Mouse (Mus musculus): ENCODE results near the gene Diexf. TPM values are rescaled to one million over a fixed set of nuclear protein-coding genes. Genes with fewer than 3 reads are reported as not detected.

The Diexf gene
- polyA plus RNA-seq, 1 experiment from 2014 or later = 7.3 TPM

- H3K4me2 ChIP-seq (ENCODE audit: low read depth, low read length) = no peak overlapping the region
- WGBS = 61% methylated on average over 4 of the region's 4 CpGs
- H3K27ac ChIP-seq (ENCODE audit: low read length) = no peak overlapping the region
- H3K9me3 ChIP-seq (replicated peaks; ENCODE audit: control insufficient read depth, low read length) = no peaks in the 10 kb centered on the region
- H3K36me3 ChIP-seq (ENCODE audit: control insufficient read depth, insufficient read depth) = no peaks in the 10 kb centered on the region
- no peak overlapping the region for H3K4me3 ChIP-seq (ENCODE audit: low read length)
- no peaks in the 10 kb centered on the region for H3K4me1 ChIP-seq (ENCODE audit: control insufficient read depth, insufficient read depth, low read length)
- H3K27me3 ChIP-seq (ENCODE audit: control insufficient read depth, insufficient read depth, low read length) = no peaks in the 10 kb centered on the region
- ATAC-seq (replicated peaks; ENCODE audit: extremely low read depth, insufficient read depth, low FRiP score) = no peak
- H3K9ac ChIP-seq (ENCODE audit: low read length) = no peak overlapping the region
Measured at GRCm38 (mm10) chr1:193145101-193145500, 15.0 kb upstream of the Diexf start.

- no peaks in the 10 kb centered on the region for H3K9me3 ChIP-seq (replicated peaks; ENCODE audit: control insufficient read depth, low read length)
- H3K4me1 ChIP-seq (ENCODE audit: control insufficient read depth, insufficient read depth, low read length) = no peaks in the 10 kb centered on the region
- no peak for ATAC-seq (replicated peaks; ENCODE audit: extremely low read depth, insufficient read depth, low FRiP score)
- no peak overlapping the region for H3K4me2 ChIP-seq (ENCODE audit: low read depth, low read length)
- no peaks in the 10 kb centered on the region for H3K27me3 ChIP-seq (ENCODE audit: control insufficient read depth, insufficient read depth, low read length)
- 80% methylated on average over 6 of the region's 6 CpGs for WGBS
- no peaks in the 10 kb centered on the region for H3K36me3 ChIP-seq (ENCODE audit: control insufficient read depth, insufficient read depth)
- H3K9ac ChIP-seq (ENCODE audit: low read length) = no peak overlapping the region
- H3K4me3 ChIP-seq (ENCODE audit: low read length) = no peak overlapping the region
- H3K27ac ChIP-seq (ENCODE audit: low read length) = no peak overlapping the region
Measured at GRCm38 (mm10) chr1:193144516-193144915, 14.4 kb upstream of the Diexf start.

DNA sequence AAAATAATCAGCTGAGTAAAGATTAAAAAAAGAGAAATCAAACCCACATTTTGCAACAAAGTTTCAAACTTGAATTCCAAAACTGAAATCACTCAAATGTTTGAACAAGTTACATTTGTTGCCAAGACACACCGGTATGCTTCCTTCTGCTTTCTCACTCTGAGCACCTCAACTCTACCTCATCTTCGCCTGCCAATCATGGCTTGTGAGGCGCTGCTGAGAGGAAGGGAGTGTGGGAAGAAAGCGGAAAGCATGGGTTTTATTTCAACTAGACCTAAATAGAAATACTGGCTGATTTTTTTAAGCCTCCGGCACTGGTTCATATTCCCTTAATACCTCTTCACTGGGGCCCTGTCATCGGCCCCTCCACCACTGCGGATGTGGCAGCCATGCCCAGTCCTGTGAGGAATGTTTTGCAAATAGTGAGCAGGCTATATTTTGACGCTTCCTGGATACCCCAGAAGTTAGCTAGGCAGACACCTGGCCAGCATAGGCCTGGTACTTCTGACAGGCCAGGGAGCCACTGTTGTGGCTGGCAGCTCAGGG is 12.5 kb upstream of the Diexf start:
- H3K27ac ChIP-seq (ENCODE audit: low read length) = no peak overlapping the region
- H3K4me1 ChIP-seq (ENCODE audit: control insufficient read depth, insufficient read depth, low read length) = no peaks in the 10 kb centered on the region
- no peak overlapping the region for H3K4me2 ChIP-seq (ENCODE audit: low read depth, low read length)
- H3K9ac ChIP-seq (ENCODE audit: low read length) = no peak overlapping the region
- no peaks in the 10 kb centered on the region for H3K36me3 ChIP-seq (ENCODE audit: control insufficient read depth, insufficient read depth)
- no peaks in the 10 kb centered on the region for H3K27me3 ChIP-seq (ENCODE audit: control insufficient read depth, insufficient read depth, low read length)
- no peaks in the 10 kb centered on the region for H3K9me3 ChIP-seq (replicated peaks; ENCODE audit: control insufficient read depth, low read length)
- 73% methylated on average over 8 of the region's 8 CpGs for WGBS
- ATAC-seq (replicated peaks; ENCODE audit: extremely low read depth, insufficient read depth, low FRiP score) = no peak
- H3K4me3 ChIP-seq (ENCODE audit: low read length) = no peak overlapping the region

DNA sequence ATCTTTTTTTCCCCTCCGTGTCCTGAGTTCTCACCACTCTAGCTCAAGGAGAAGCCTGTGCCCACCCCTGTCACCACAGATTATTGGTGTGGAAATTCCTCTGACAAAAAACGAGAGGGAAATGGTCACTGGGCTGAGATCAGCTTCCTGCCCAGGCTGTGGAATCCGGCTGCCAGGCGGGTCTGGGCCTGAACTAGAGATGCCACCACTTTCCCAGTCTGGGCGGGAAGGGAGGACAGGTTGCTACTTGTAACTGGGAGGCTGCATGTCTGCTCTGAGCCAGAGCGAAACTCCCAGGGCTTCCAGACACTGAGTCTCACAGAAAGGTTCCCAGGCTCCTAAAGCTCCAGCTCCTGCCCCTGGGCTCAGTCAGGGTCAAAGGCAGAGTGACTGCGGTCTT is 11.0 kb upstream of the Diexf start:
- Histone ChIP-seq H3K27ac (ENCODE audit: low read length) (no peak overlapping the region), H3K9ac (ENCODE audit: low read length) (no peak overlapping the region), H3K36me3 (ENCODE audit: control insufficient read depth, insufficient read depth) (no peaks in the 10 kb centered on the region), H3K4me2 (ENCODE audit: low read depth, low read length) (no peak overlapping the region), H3K4me1 (ENCODE audit: control insufficient read depth, insufficient read depth, low read length) (no peaks in the 10 kb centered on the region), H3K27me3 (ENCODE audit: control insufficient read depth, insufficient read depth, low read length) (no peaks in the 10 kb centered on the region), H3K9me3 (replicated peaks; ENCODE audit: control insufficient read depth, low read length) (no peaks in the 10 kb centered on the region), H3K4me3 (ENCODE audit: low read length) (no peak overlapping the region)
- ATAC-seq (replicated peaks; ENCODE audit: extremely low read depth, insufficient read depth, low FRiP score) = no peak
- 65% methylated on average over 7 of the region's 7 CpGs for WGBS

- ATAC-seq (replicated peaks; ENCODE audit: extremely low read depth, insufficient read depth, low FRiP score) = no peak
Measured at GRCm38 (mm10) chr1:193138669-193139068, 8.6 kb upstream of the Diexf start.

DNA sequence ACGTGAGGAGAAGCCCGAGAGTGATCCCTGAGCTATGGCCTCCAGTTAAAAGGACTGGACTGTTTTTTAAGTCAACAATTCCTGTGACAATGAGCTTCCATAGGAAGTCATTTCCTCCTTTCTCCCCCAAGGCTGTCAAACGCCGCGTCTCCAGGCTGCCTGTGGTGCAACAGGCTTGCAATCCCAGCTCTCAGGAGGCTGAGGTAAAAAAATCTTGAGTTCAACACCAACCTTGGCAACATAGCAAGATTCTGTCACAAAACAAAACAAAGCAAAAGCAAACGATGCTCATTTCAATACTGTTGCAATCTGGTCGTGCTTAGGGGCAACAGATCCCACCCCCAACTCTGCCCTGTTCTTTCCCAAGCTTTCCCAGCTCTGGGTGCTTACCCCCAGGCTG is 8.0 kb upstream of the Diexf start:
- Histone ChIP-seq H3K9me3 (replicated peaks; ENCODE audit: control insufficient read depth, low read length) (no peaks in the 10 kb centered on the region), H3K4me3 (ENCODE audit: low read length) (no peak overlapping the region), H3K27ac (ENCODE audit: low read length) (no peak overlapping the region), H3K4me1 (ENCODE audit: control insufficient read depth, insufficient read depth, low read length) (no peaks in the 10 kb centered on the region), H3K9ac (ENCODE audit: low read length) (no peak overlapping the region), H3K36me3 (ENCODE audit: control insufficient read depth, insufficient read depth) (no peaks in the 10 kb centered on the region), H3K27me3 (ENCODE audit: control insufficient read depth, insufficient read depth, low read length) (no peaks in the 10 kb centered on the region), H3K4me2 (ENCODE audit: low read depth, low read length) (no peak overlapping the region)
- no peak for ATAC-seq (replicated peaks; ENCODE audit: extremely low read depth, insufficient read depth, low FRiP score)
- 31% methylated on average over 7 of the region's 7 CpGs for WGBS

More at GRCm38 (mm10) chr1:193138669-193139068, 8.6 kb upstream of the Diexf start:
- 38% methylated on average over 3 of the region's 3 CpGs for WGBS
- H3K4me2 ChIP-seq (ENCODE audit: low read depth, low read length) = no peak overlapping the region
- H3K36me3 ChIP-seq (ENCODE audit: control insufficient read depth, insufficient read depth) = no peaks in the 10 kb centered on the region
- H3K27ac ChIP-seq (ENCODE audit: low read length) = no peak overlapping the region
- H3K4me3 ChIP-seq (ENCODE audit: low read length) = no peak overlapping the region
- H3K27me3 ChIP-seq (ENCODE audit: control insufficient read depth, insufficient read depth, low read length) = no peaks in the 10 kb centered on the region
- no peaks in the 10 kb centered on the region for H3K9me3 ChIP-seq (replicated peaks; ENCODE audit: control insufficient read depth, low read length)
- no peak overlapping the region for H3K9ac ChIP-seq (ENCODE audit: low read length)
- H3K4me1 ChIP-seq (ENCODE audit: control insufficient read depth, insufficient read depth, low read length) = no peaks in the 10 kb centered on the region

- Histone ChIP-seq H3K4me2 (ENCODE audit: low read depth, low read length) (no peak overlapping the region), H3K36me3 (ENCODE audit: control insufficient read depth, insufficient read depth) (no peaks in the 10 kb centered on the region), H3K9ac (ENCODE audit: low read length) (no peak overlapping the region), H3K4me1 (ENCODE audit: control insufficient read depth, insufficient read depth, low read length) (peaks cover 9% of the 10 kb centered on the region), H3K27ac (ENCODE audit: low read length) (no peak overlapping the region), H3K4me3 (ENCODE audit: low read length) (no peak overlapping the region), H3K9me3 (replicated peaks; ENCODE audit: control insufficient read depth, low read length) (no peaks in the 10 kb centered on the region), H3K27me3 (ENCODE audit: control insufficient read depth, insufficient read depth, low read length) (no peaks in the 10 kb centered on the region)
- 81% methylated on average over 1 of the region's 1 CpGs for WGBS
- ATAC-seq (replicated peaks; ENCODE audit: extremely low read depth, insufficient read depth, low FRiP score) = no peak
Measured at GRCm38 (mm10) chr1:193133726-193134125, 3.7 kb upstream of the Diexf start.

- Histone ChIP-seq H3K4me1 (ENCODE audit: control insufficient read depth, insufficient read depth, low read length) (peaks cover 9% of the 10 kb centered on the region), H3K4me2 (ENCODE audit: low read depth, low read length) (no peak overlapping the region), H3K4me3 (ENCODE audit: low read length) (no peak overlapping the region), H3K9ac (ENCODE audit: low read length) (no peak overlapping the region), H3K27me3 (ENCODE audit: control insufficient read depth, insufficient read depth, low read length) (no peaks in the 10 kb centered on the region), H3K27ac (ENCODE audit: low read length) (no peak overlapping the region), H3K9me3 (replicated peaks; ENCODE audit: control insufficient read depth, low read length) (no peaks in the 10 kb centered on the region), H3K36me3 (ENCODE audit: control insufficient read depth, insufficient read depth) (peaks cover 6% of the 10 kb centered on the region)
- ATAC-seq (replicated peaks; ENCODE audit: extremely low read depth, insufficient read depth, low FRiP score) = no peak
Measured at GRCm38 (mm10) chr1:193132385-193132784, 2.3 kb upstream of the Diexf start.

- Histone ChIP-seq H3K9me3 (replicated peaks; ENCODE audit: control insufficient read depth, low read length) (no peaks in the 10 kb centered on the region), H3K4me3 (ENCODE audit: low read length) (no peak overlapping the region), H3K4me2 (ENCODE audit: low read depth, low read length) (no peak overlapping the region), H3K36me3 (ENCODE audit: control insufficient read depth, insufficient read depth) (peaks cover 14% of the 10 kb centered on the region), H3K27me3 (ENCODE audit: control insufficient read depth, insufficient read depth, low read length) (no peaks in the 10 kb centered on the region), H3K27ac (ENCODE audit: low read length) (no peak overlapping the region), H3K4me1 (ENCODE audit: control insufficient read depth, insufficient read depth, low read length) (peaks cover 9% of the 10 kb centered on the region), H3K9ac (ENCODE audit: low read length) (no peak overlapping the region)
- WGBS = 70% methylated on average over 6 of the region's 6 CpGs
- no peak for ATAC-seq (replicated peaks; ENCODE audit: extremely low read depth, insufficient read depth, low FRiP score)
Measured at GRCm38 (mm10) chr1:193131311-193131948, 1.4 kb upstream of the Diexf start.

Data from heart, embryonic 16.5 days (tissue).